Mouse (Mus musculus) hindbrain, postnatal 0 days (tissue): Measurements from ENCODE around the gene 3110082I17Rik. TPM values are rescaled to one million over a fixed set of nuclear protein-coding genes. Genes with fewer than 3 reads are reported as not detected.

Source experiments
- ATAC-seq: fragments of 200-750 bp; cut with Nextera tagmentation; 2 replicates; pipeline ENCODE4 v1.8.0; 2017; ENCODE audit warnings: mild to moderate bottlenecking, moderate TSS enrichment, moderate library complexity
- DNase-seq: peaks from one replicate; pipeline ENCODE4 v3.0.0-alpha.2; 2015; ENCODE audit warnings: low spot score
- H3K27ac ChIP-seq: fragments of 300-500 bp; sonication (generic); 2 replicates; pipeline ENCODE4 v1.5.1; 2014; ENCODE audit warnings: mild to moderate bottlenecking
- H3K27me3 ChIP-seq: fragments of 300-500 bp; sonication (generic); 2 replicates; pipeline ENCODE4 v1.6.1; 2014; ENCODE audit warnings: low read length, mixed read lengths; ENCODE audit not compliant: insufficient read depth
- H3K36me3 ChIP-seq: fragments of 300-500 bp; sonication (generic); 2 replicates; pipeline ENCODE4 v1.6.1; 2014; ENCODE audit warnings: low read length, mixed read lengths; ENCODE audit not compliant: insufficient read depth
- H3K4me1 ChIP-seq: fragments of 300-500 bp; sonication (generic); 2 replicates; pipeline ENCODE4 v1.6.1; 2014; ENCODE audit warnings: antibody characterized with exemption, low read length, mixed read lengths; ENCODE audit not compliant: insufficient read depth
- H3K4me2 ChIP-seq: fragments of 300-500 bp; sonication (generic); 2 replicates; pipeline ENCODE4 v1.6.1; 2014; ENCODE audit warnings: low read depth, mild to moderate bottlenecking, low read length, moderate library complexity, mixed read lengths
- H3K4me3 ChIP-seq: fragments of 300-500 bp; sonication (generic); 2 replicates; pipeline ENCODE4 v1.5.1; 2014; ENCODE audit warnings: low read length
- H3K9ac ChIP-seq: fragments of 300-500 bp; sonication (generic); replicated peaks from 2 replicates; pipeline ENCODE4 v1.6.1; 2014; ENCODE audit warnings: mild to moderate bottlenecking, low read length, moderate library complexity, mixed read lengths
- H3K9me3 ChIP-seq: fragments of 300-500 bp; sonication (generic); 2 replicates; pipeline ENCODE4 v1.6.1; 2016; ENCODE audit warnings: low read length, mixed read lengths
- CTCF ChIP-seq: IDR thresholded peaks from 2 replicates; pipeline ENCODE4 v1.5.1; 2016; ENCODE audit warnings: antibody characterized with exemption, control low read depth, low read depth
- WGBS: fragments of 180-500 bp; shearing (Covaris S2); extraction: QIAGEN DNeasy Blood & Tissue Kit; methylation state at CpG from one replicate; pipeline ENCODE4 v1.1.7; 2014; 5-methylcytosine and 5-hydroxymethylcytosine counted together
- polyA plus RNA-seq: library from polyadenylated mRNA; unstranded; fragments of >200 nt; fragmentation: Nextera tagmentation; extraction: Ambion mirVana; gene quantifications from 2 replicates; pipeline ENCODE4 v1.2.1, GENCODE M21; 2015
- total RNA-seq: library from RNA; depleted of rRNA; stranded (reverse); fragments of >200 nt; gene quantifications from 2 replicates; pipeline ENCODE4 v1.2.3, GENCODE M21; 2014; rRNA removed

Gene 3110082I17Rik
- total RNA-seq: 6.1 and 12.8 TPM in 2 replicates
- 17.1 and 18.2 TPM in 2 replicates for polyA plus RNA-seq

- Histone ChIP-seq H3K4me3 (peak within 1 kb of the TSS; percentile 50), H3K27ac (no peak within 1 kb of the TSS), H3K9ac (peak within 1 kb of the TSS; percentile 43), H3K27me3 (no peaks in the 10 kb centered on the region), H3K9me3 (no peaks in the 10 kb centered on the region), H3K4me2 (peak within 1 kb of the TSS; percentile 61), H3K36me3 (no peaks in the 10 kb centered on the region), H3K4me1 (0 out of 2 replicates have a peak, but pooled peaks cover 6% of the 10 kb centered on the region)
- DNase-seq (peak; percentile 99), ATAC-seq (peak; percentile 99)
- WGBS: 3% methylated on average over 42 of the region's 42 CpGs
- TF ChIP-seq CTCF: no peak
These were observed at the start of gene 3110082I17Rik for GRCm38 (mm10) chr5:139460384-139461067. Gene 3110082I17Rik, minus strand, starts transcription at chr5:139460527.

- TF ChIP-seq CTCF: no peak
- H3K4me1 ChIP-seq: no peaks in the 10 kb centered on the region
- no peaks in the 10 kb centered on the region for H3K9me3 ChIP-seq
- peaks cover 3% of the 10 kb centered on the region; the same call in 1 of the 2 replicates for H3K27me3 ChIP-seq
- no peak for ATAC-seq
- no peaks in the 10 kb centered on the region for H3K36me3 ChIP-seq
- no peak overlapping the region for H3K9ac ChIP-seq
- no peak overlapping the region for H3K4me3 ChIP-seq
- DNase-seq: no peak
- H3K27ac ChIP-seq: no peak overlapping the region
- no peak overlapping the region for H3K4me2 ChIP-seq
- WGBS: 13% methylated on average over 5 of the region's 5 CpGs
These were observed 45.9 kb upstream of the 3110082I17Rik start for GRCm38 (mm10) chr5:139506207-139506606.

- TF ChIP-seq CTCF: peak; percentile 84
- Histone ChIP-seq H3K4me1 (no peaks in the 10 kb centered on the region), H3K4me3 (no peak overlapping the region), H3K36me3 (no peaks in the 10 kb centered on the region), H3K27me3 (no peaks in the 10 kb centered on the region), H3K9ac (no peak overlapping the region), H3K4me2 (no peak overlapping the region), H3K9me3 (no peaks in the 10 kb centered on the region), H3K27ac (no peak overlapping the region)
- DNase-seq (peak; percentile 88), ATAC-seq (peak; percentile 62; the same call in 1 of the 2 replicates)
- WGBS: 6% methylated on average over 12 of the region's 14 CpGs
These were observed 44.8 kb upstream of the 3110082I17Rik start for GRCm38 (mm10) chr5:139505073-139505606.

DNA sequence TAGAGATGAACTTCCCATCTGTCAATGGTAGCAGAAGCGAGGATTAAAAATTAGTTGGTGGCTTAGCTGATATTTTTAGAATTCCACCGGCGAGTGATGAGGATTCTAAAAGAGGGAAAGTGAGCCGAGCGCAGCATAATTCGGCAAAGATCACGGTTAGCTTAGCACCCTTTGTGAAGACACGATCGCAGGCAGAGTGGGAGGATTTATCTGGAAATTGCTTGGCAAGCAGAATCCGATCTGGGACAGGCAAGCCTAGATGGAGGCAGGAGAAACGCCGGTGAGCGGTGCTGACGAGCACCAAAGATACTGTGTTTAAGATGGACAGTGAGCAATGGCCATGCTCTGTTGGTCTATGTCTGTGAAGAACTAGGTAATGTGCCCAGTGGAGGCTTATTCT is 42.0 kb upstream of the 3110082I17Rik start:
- no peaks in the 10 kb centered on the region for H3K27me3 ChIP-seq
- H3K9me3 ChIP-seq: no peaks in the 10 kb centered on the region
- no peaks in the 10 kb centered on the region for H3K4me1 ChIP-seq
- no peak overlapping the region for H3K9ac ChIP-seq
- no peak for TF ChIP-seq CTCF
- no peak for ATAC-seq
- no peak overlapping the region for H3K4me2 ChIP-seq
- WGBS: 76% methylated on average over 14 of the region's 14 CpGs
- DNase-seq: no peak
- H3K36me3 ChIP-seq: no peaks in the 10 kb centered on the region
- H3K4me3 ChIP-seq: no peak overlapping the region
- no peak overlapping the region for H3K27ac ChIP-seq

- no peaks in the 10 kb centered on the region for H3K9me3 ChIP-seq
- ATAC-seq (no peak), DNase-seq (peak; percentile 22)
- H3K27me3 ChIP-seq: no peaks in the 10 kb centered on the region
- no peak for TF ChIP-seq CTCF
- no peak overlapping the region for H3K4me3 ChIP-seq
- no peaks in the 10 kb centered on the region for H3K4me1 ChIP-seq
- no peaks in the 10 kb centered on the region for H3K36me3 ChIP-seq
- H3K4me2 ChIP-seq: no peak overlapping the region
- H3K27ac ChIP-seq: no peak overlapping the region
- 40% methylated on average over 5 of the region's 5 CpGs for WGBS
- no peak overlapping the region for H3K9ac ChIP-seq
These were observed 38.5 kb upstream of the 3110082I17Rik start for GRCm38 (mm10) chr5:139498791-139499190.

GRCm38 (mm10) chr5:139496939-139497338 is 36.6 kb upstream of the 3110082I17Rik start:
- ATAC-seq (no peak), DNase-seq (no peak)
- Histone ChIP-seq H3K4me1 (no peaks in the 10 kb centered on the region), H3K4me2 (no peak overlapping the region), H3K4me3 (no peak overlapping the region), H3K9ac (no peak overlapping the region), H3K27ac (no peak overlapping the region), H3K36me3 (no peaks in the 10 kb centered on the region), H3K9me3 (no peaks in the 10 kb centered on the region), H3K27me3 (no peaks in the 10 kb centered on the region)
- TF ChIP-seq CTCF: no peak
- 51% methylated on average over 5 of the region's 5 CpGs for WGBS
